Comparison of ENCODE assay signal across 8 mouse cellular contexts in the genomic region with DNA sequence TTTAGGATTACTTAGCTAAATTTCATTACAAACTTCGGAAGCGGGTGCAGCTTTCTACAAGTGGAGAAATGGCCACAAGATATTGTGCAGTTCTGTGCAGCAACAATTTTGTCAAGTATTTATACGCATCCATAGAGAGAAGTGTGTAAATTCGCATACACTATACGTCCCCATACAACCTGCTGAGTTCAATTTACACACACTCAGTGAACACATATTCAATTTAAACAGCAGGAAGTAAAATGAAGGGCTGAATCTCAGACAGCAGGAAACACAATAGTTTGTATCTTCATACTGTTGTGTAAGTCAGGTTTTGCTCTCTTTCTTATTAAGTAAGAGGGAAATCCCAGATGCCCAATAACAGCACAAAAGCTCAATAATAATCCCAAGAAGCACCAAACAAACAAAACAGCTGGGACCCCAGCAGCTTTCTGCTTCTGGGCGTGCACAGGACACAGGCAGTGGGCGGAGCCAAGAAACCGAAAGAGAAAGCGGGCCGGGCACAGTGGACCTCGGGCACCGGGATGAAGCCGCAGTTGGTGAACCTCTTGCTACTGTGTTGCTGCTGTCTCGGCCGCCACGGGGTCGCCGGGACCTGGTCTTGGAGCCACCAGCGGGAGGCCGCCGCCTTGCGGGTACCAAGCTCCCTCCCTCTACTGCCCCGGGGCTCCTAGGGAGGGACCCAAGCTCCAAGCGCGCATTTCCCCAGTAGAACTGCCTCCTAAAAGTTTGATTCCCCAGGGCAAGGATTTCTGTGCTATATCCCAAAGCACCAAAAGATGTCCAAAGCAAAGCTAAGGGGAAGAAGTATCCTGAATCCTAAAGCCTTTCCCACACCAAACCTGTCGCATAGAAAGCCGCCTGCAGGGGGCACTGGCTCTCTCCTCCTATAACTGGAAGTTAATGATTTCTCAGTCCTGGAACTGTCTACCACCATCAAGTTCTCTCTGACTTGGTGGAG. TPM values are rescaled to one million over a fixed set of nuclear protein-coding genes. Genes with fewer than 3 reads are reported as not detected.
DNase-seq lines count a peak whose midpoint lies in the region; ATAC-seq and TF ChIP-seq lines count a peak whose summit lies in the region.

A gene (plus strand): TSS at position 461 of the 961 bp plus-strand sequence.

- H3K27me3 ChIP-seq in hindbrain, embryonic 11.5 days (ENCODE audit: control insufficient read depth, insufficient read depth, low read length): no peaks in the 10 kb centered on the region
- no peaks in the 10 kb centered on the region for H3K27me3 ChIP-seq in lung, embryonic 16.5 days (ENCODE audit: control insufficient read depth, insufficient read depth, low read depth, low read length)
- H3K27me3 ChIP-seq in thymus, adult 2 months (ENCODE audit: control insufficient read depth, insufficient read depth, low read length): no peaks in the 10 kb centered on the region

- ATAC-seq in hindbrain, embryonic 11.5 days (ENCODE audit: low FRiP score): peak; percentile 94
- ATAC-seq in lung, embryonic 16.5 days (ENCODE audit: low read depth): peak; percentile 96

- H3K27ac ChIP-seq in hindbrain, embryonic 11.5 days (ENCODE audit: low read depth, low read length): peak within 1 kb of the TSS; percentile 67
- H3K27ac ChIP-seq in lung, embryonic 16.5 days (ENCODE audit: low read length): peak within 1 kb of the TSS; percentile 97
- peak within 1 kb of the TSS; percentile 67 for H3K27ac ChIP-seq in thymus, adult 2 months (ENCODE audit: control insufficient read depth, insufficient read depth, low read length)

- 12% methylated on average over 27 of the region's 27 CpGs for WGBS in hindbrain, embryonic 11.5 days
- WGBS in lung, embryonic 16.5 days: 11% methylated on average over 27 of the region's 27 CpGs
- WGBS in thymus, adult 2 months: 10% methylated on average over 27 of the region's 27 CpGs

- TF ChIP-seq POLR2A in thymus, adult 2 months (IDR thresholded peaks at IDR 0.05; ENCODE audit: control insufficient read depth, extremely low read depth, insufficient read depth, low read length, poor library complexity): peak; percentile 54; the same call in 1 of the 2 replicates

- peak within 1 kb of the TSS; percentile 50 for H3K4me2 ChIP-seq in hindbrain, embryonic 11.5 days (replicated peaks; ENCODE audit: low read depth, low read length)
- H3K4me2 ChIP-seq in lung, embryonic 16.5 days (ENCODE audit: low read depth, low read length): peak within 1 kb of the TSS; percentile 61

- DNase-seq in Muller cell, postnatal 12 days (ENCODE audit: inconsistent ontology term): peak; percentile 79
- DNase-seq in cerebellum, postnatal 10 days: peak; percentile 94 to 95
- peak; percentile 57 to 82 for DNase-seq in frontal cortex, postnatal 10 days (ENCODE audit: low spot score in 2 of 2)
- peak; percentile 90 for DNase-seq in hindbrain, embryonic 11.5 days (ENCODE audit: low spot score)
- peak; percentile 84 for DNase-seq in layer of hippocampus, adult 9-11 months
- peak; percentile 73 for DNase-seq in ovary, adult 18-20 months (ENCODE audit: low spot score)
- DNase-seq in thymus, adult 2 months: peak; percentile 86

- peak within 1 kb of the TSS; percentile 67 for H3K4me3 ChIP-seq in hindbrain, embryonic 11.5 days (ENCODE audit: low read depth, low read length)
- peak within 1 kb of the TSS; percentile 90 for H3K4me3 ChIP-seq in lung, embryonic 16.5 days (ENCODE audit: low read length)
- H3K4me3 ChIP-seq in thymus, adult 2 months (ENCODE audit: control insufficient read depth, insufficient read depth, low read length): peak within 1 kb of the TSS; percentile 78

- no peaks in the 10 kb centered on the region for H3K9me3 ChIP-seq in hindbrain, embryonic 11.5 days (ENCODE audit: control insufficient read depth, low read length)
- H3K9me3 ChIP-seq in lung, embryonic 16.5 days (ENCODE audit: control insufficient read depth, low read length): no peaks in the 10 kb centered on the region

- no peaks in the 10 kb centered on the region for H3K36me3 ChIP-seq in hindbrain, embryonic 11.5 days (ENCODE audit: control insufficient read depth, insufficient read depth, low read length)
- no peaks in the 10 kb centered on the region for H3K36me3 ChIP-seq in lung, embryonic 16.5 days (ENCODE audit: control insufficient read depth, insufficient read depth, low read length)
- H3K36me3 ChIP-seq in thymus, adult 2 months (ENCODE audit: control insufficient read depth, insufficient read depth, low read length): no peaks in the 10 kb centered on the region

- TF ChIP-seq CTCF in thymus, adult 2 months (IDR thresholded peaks at IDR 0.05; ENCODE audit: borderline replicate concordance, control insufficient read depth, extremely low read depth, insufficient read depth, low read length, poor library complexity): peak; percentile 61

- no peaks in the 10 kb centered on the region for H3K4me1 ChIP-seq in hindbrain, embryonic 11.5 days (replicated peaks; ENCODE audit: control insufficient read depth, insufficient read depth, low read length)
- H3K4me1 ChIP-seq in lung, embryonic 16.5 days (replicated peaks; ENCODE audit: control insufficient read depth, insufficient read depth, low read length): peaks cover 10% of the 10 kb centered on the region
- no peaks in the 10 kb centered on the region for H3K4me1 ChIP-seq in thymus, adult 2 months (replicated peaks; ENCODE audit: control insufficient read depth, insufficient read depth, low read length)

- peak within 1 kb of the TSS; percentile 77 for H3K9ac ChIP-seq in hindbrain, embryonic 11.5 days (ENCODE audit: low read depth, low read length)
- H3K9ac ChIP-seq in lung, embryonic 16.5 days (ENCODE audit: low read length): peak within 1 kb of the TSS; percentile 94

RNA-seq across cellular contexts. Expression of the gene that starts here (rescaled TPM):
- 10.4 and 11.2 TPM in 2 replicates for polyA plus RNA-seq in hindbrain, embryonic 11.5 days (2014; fragmentation: Nextera tagmentation; extraction: Ambion mirVana)
- 32.6 and 34.3 TPM in 2 replicates for polyA plus RNA-seq in lung, embryonic 16.5 days (2015; fragmentation: Nextera tagmentation; extraction: Ambion mirVana)
- polyA plus RNA-seq in thymus, adult 2 months (2012; rRNA removed): 7.4 and 8.1 TPM in 2 replicates

Comparison
In these comparisons a context has a peak if more than half of its experiments do, and no peak if none do; other contexts are left out.
1. Peak in every context shown above with its lines: DNase-seq, ATAC-seq, H3K4me3 ChIP-seq and H3K27ac ChIP-seq.